Mouse (Mus musculus): ENCODE measurements around the gene Tcf20. TPM values are rescaled to one million over a fixed set of nuclear protein-coding genes. Genes with fewer than 3 reads are reported as not detected.

Gene Tcf20
- total RNA-seq, 2 experiments from 2014 or later: 56.9 to 81.2 TPM

- ATAC-seq (replicated peaks; ENCODE audit: poor library complexity, severe bottlenecking): no peak
Measured at GRCm38 (mm10) chr15:82764881-82765280, 222.8 kb downstream of the Tcf20 start.

- ATAC-seq (replicated peaks; ENCODE audit: poor library complexity, severe bottlenecking): no peak
Measured at GRCm38 (mm10) chr15:82763631-82764420, 223.8 kb downstream of the Tcf20 start, which contains the start of gene Cyp2d40. Gene Cyp2d40, minus strand, starts transcription at chr15:82764183.

Other genes starting within 250 kb of the Tcf20 start
- not detected in 2 replicates for gene Cyp2d40, start 223.7 kb downstream of the Tcf20 start, total RNA-seq (2014; fragmentation: Nextera tagmentation)
- gene Cyp2d40, start 223.7 kb downstream of the Tcf20 start, total RNA-seq (2017): not detected in 2 replicates
- gene Cyp2d26, start 193.6 kb downstream of the Tcf20 start, total RNA-seq (2014; fragmentation: Nextera tagmentation): not detected in 2 replicates
- gene Cyp2d26, start 193.6 kb downstream of the Tcf20 start, total RNA-seq (2017): not detected in 2 replicates
- gene Nfam1, start 45.4 kb upstream of the Tcf20 start, total RNA-seq (2014; fragmentation: Nextera tagmentation): 60.7 and 62.4 TPM in 2 replicates
- 45.3 and 52.8 TPM in 2 replicates for gene Nfam1, start 45.4 kb upstream of the Tcf20 start, total RNA-seq (2017)
- 48.6 and 66.5 TPM in 2 replicates for gene Serhl, start 101.6 kb upstream of the Tcf20 start, total RNA-seq (2014; fragmentation: Nextera tagmentation)
- 28.0 and 39.1 TPM in 2 replicates for gene Serhl, start 101.6 kb upstream of the Tcf20 start, total RNA-seq (2017)
- gene Rrp7a, start 134.9 kb upstream of the Tcf20 start, total RNA-seq (2014; fragmentation: Nextera tagmentation): 26.9 and 35.9 TPM in 2 replicates
- 50.0 and 88.6 TPM in 2 replicates for gene Rrp7a, start 134.9 kb upstream of the Tcf20 start, total RNA-seq (2017)
- 56.1 and 72.5 TPM in 2 replicates for gene Poldip3, start 161.5 kb upstream of the Tcf20 start, total RNA-seq (2014; fragmentation: Nextera tagmentation)
- 78.7 and 81.9 TPM in 2 replicates for gene Poldip3, start 161.5 kb upstream of the Tcf20 start, total RNA-seq (2017)
- gene Cyb5r3, start 184.7 kb upstream of the Tcf20 start, total RNA-seq (2014; fragmentation: Nextera tagmentation): 48.7 and 61.3 TPM in 2 replicates
- 22.4 and 27.8 TPM in 2 replicates for gene Cyb5r3, start 184.7 kb upstream of the Tcf20 start, total RNA-seq (2017)